Mouse (Mus musculus) megakaryocyte progenitor cell, adult 5-6 weeks (primary cell): ENCODE results near the gene Kidins220. TPM values are rescaled to one million over a fixed set of nuclear protein-coding genes. Genes with fewer than 3 reads are reported as not detected.

Experiments used
- ATAC-seq: replicated peaks from 2 replicates; pipeline ENCODE4 v1.8.0; 2016; ENCODE audit warnings: mild to moderate bottlenecking, moderate TSS enrichment, inconsistent platforms; ENCODE audit not compliant: poor library complexity
- total RNA-seq, 2 experiments: library from RNA; stranded (forward) in 1 of 2; stranded (reverse) in 1 of 2; fragments of 157-497, 149-512 nt in 1 of 2; fragments of 200-1000 nt in 1 of 2; gene quantifications; 2 replicates each; pipeline versions ENCODE4 v1.2.3 to v1.2.4; 2015 to 2017

Gene Kidins220
- total RNA-seq, 2 experiments from 2014 or later = 29.4 to 48.5 TPM

DNA sequence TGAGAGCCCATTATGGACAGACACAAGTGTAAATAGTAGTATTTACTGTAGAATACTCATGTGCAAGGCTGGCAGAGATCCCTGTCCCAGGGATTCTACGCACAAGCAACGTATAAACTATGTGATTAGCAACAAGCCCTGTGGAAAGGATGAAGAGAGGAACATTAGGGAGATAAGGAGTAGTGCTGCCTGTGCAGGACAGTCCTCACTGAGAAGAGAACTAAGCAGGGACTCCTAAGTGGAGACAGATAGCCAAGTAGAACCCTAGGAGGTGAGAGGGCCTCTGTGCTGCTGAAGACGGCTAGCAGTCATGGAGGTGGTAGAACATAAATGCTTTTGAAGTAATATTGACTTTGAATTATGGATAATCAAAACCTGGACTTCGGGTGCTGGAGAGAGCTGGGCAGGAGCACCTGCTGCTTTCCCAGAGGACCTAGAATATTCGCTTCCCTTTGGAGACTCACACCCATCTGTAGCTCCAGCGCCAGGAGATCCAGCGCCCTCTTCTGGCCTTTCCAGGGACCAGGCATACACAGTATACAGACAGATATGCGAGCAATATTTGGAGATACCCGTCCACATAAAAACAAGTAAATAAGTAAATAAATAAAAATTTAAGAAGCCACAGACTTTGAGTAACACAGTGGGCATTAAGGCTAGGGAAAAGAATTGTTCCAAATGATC lies 50.3 kb downstream of the Kidins220 start:
- 0 out of 2 replicates have a peak, but pooled peaks have one; percentile 39 for ATAC-seq

GRCm38 (mm10) chr12:25026308-25026707 lies 51.6 kb downstream of the Kidins220 start:
- ATAC-seq = no peak

DNA sequence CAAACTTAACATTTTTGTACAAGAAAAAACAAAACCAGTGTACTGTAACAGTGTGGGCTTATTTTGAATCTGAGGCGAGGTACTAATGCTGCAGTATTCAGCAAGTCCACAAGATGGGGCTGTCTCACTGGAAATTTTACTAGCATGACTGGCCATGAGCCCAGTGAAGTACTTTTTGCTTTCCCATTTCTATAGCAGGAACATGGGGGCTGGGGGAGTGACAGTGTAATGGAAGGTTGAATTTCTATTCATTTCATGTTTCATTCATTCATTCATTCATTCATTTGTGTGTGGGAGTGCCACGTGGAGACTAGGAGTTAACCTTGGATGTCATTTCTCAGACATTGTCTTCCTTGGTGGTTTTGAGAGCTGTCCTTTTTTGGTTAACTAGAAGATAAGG lies 52.7 kb downstream of the Kidins220 start:
- ATAC-seq = peak; percentile 92

DNA sequence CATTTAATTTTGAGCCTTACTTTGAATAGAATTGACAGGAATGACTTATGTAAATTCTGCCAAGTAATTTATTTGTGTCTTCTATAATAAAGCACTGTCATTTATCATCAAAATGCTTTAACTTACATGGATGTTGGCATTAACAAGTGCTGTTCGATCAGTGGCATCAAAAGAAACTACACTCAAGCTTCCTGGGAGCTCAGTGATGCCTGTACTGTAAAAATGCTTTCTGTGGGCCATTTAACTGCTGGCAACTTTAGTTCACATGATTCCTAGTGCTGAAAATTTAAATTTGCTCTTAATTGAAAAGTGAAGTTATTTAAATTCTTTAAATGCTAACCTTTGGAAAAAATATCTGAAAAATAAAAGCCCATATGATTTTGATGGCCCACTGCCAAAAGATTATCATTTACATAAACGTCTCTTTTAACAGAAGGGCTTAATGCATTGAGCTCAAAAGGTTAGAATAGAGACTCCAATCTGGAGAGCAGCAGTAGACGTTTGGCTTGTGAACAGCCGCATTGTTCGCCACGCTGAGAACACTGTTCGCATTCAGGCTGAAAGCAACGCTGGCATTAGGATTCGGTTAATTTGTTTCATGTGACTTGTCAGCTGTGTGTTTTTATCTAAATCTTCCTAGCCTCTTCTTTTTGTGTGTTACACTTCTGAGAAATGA lies 59.1 kb downstream of the Kidins220 start:
- ATAC-seq = no peak

GRCm38 (mm10) chr12:25034338-25034953 lies 59.7 kb downstream of the Kidins220 start:
- no peak for ATAC-seq

DNA sequence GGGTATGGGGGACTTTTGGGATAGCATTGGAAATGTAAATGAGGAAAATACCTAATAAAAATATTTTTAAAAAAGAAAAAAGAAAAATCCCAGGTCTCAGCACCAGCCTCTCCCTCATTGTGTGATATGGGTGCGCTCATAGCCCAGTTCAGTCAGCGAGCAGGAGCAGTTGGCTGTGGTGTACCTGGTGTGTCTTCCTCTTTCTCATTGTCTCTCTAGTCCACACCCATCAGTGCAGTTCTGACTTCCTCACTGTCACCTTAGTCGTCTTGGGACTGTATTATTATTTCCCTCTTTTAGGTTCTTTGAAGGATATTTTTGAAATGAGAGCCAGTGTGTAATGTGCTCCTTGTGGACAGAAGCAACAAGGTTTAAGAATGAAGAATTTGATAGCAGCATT lies 61.3 kb downstream of the Kidins220 start:
- ATAC-seq = no peak

DNA sequence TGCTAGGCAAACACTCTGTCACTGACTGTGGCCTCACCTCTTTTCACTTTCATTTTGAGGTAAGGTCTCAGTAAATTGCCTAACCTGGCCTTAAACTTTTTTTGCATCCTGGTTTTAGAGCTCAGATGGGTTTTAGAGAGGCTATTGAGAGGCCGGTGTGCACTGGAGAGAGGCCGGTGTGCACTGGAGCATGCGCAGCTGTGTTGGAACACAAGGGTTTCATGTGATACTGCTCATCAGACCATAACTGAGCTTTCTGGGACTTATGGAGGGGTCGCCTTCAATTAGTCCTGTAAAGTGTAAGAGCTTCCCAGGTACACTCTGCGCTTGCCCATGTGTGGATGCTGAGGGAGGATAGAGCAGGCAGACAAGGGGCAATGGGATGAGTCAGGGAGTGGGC lies 62.5 kb downstream of the Kidins220 start:
- ATAC-seq = no peak

DNA sequence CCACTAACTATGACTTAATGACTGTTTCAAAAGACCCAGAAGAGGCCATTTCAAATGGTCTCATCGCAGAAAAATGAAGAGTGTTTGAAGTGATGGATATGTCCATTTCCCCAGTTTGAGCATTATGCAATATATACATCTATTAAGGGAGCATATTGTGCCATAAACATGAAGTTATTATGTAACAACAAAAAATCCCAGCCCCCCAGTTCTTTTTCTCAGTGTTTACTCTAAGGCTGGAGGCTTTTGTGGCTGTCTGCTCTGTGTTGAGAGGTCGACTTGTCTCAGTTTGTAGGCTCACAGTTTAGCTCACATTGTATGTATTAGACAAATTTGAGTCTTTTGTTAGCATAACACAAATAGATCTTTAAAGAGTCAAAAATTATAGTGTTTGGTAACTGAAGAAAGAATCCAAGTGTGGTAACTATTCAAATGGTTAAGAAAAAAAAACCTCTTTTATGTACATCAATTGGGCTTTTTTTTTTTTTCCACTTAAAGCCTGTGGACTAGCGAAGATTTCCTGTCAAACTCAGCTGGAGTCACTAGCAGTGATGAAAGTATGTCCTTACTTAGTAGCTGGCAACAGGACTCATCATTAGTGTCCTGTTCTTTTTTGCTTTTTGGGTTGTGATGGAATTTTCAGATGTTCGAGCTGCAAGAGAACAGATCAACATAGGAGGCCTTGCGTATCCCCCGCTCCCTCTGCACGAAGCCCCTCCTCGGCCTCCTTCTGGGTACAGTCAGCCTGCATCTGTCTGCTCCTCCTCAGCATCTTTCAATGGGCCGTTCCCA lies 63.2 kb downstream of the Kidins220 start:
- no peak for ATAC-seq

GRCm38 (mm10) chr12:25044056-25044455 lies 69.3 kb downstream of the Kidins220 start:
- no peak for ATAC-seq

DNA sequence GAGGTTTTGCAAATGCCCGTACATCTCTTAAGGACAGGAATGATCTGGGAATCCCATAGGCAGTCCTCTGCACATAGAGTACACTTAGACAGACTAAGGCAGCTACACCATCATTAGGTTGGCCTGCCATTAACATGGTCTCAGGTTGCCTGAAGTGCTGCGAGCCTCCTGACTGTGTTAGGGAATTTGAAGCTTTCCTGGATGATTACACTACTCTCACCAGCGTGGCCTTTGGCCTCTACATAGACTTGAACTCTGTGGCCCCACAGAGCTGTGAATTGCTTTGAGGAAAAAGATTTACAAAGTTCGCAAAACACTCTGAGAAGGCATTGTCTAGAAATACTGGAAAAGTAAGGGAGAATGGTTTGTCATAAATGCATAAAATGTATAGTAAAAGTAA lies 69.9 kb downstream of the Kidins220 start:
- ATAC-seq = no peak

DNA sequence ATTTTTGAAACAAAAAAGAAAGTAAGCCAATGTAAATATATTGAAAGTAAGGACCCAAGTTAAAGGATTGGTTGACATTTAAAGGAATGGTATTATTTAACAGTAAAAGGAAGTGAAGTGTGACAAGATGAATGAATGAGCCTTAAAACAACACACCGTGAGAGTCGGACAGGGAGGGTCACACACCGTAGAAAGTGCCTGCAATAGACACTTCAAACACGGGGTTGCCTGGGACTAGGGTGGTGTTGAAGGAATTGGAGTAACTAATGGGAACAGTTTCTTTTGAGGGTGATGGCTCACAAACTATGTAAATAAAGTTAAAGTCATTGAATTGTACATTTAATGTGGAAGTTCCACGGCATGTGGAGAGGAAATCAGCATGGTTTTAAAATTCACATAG lies 74.5 kb downstream of the Kidins220 start:
- no peak for ATAC-seq

DNA sequence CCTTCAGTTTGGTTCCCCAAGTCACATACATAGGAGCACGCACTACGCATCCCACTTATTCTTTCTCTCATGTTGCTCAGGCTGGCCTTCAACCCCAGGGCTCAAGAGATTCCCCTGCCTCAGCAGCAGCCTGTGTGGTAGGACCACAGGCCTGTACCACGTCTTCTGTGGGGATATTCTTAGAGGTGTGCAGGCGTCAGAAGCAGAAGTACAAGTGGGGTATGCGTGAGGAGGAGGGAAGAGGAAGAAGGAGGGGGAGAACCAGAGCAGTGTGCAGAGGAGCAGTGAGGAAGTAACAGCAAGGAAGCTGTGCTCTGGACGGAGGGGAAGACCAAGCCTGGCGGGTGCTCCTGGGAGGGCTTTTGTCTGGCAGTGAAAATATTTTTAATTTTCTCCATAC lies 79.8 kb downstream of the Kidins220 start:
- ATAC-seq = peak; percentile 98

DNA sequence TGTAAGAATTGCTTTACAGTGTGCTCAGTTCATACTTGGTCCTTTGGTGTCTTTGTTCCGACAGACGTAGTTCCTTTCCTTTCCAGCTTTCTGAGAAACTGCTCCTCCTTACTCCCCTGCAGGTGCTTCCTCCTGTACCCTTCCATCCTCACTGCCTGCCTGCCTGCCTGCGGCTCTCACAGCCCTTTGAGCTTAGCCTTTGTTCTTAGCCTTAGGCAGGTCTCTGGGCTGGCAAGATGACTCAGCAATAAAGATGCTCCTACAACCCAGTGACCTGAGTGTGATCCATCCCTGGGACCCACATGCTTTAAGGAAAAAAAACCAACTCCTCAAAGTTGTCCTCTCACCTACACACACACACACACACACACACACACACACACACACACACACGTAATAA lies 80.2 kb downstream of the Kidins220 start:
- peak; percentile 47; the same call in 1 of the 2 replicates for ATAC-seq

DNA sequence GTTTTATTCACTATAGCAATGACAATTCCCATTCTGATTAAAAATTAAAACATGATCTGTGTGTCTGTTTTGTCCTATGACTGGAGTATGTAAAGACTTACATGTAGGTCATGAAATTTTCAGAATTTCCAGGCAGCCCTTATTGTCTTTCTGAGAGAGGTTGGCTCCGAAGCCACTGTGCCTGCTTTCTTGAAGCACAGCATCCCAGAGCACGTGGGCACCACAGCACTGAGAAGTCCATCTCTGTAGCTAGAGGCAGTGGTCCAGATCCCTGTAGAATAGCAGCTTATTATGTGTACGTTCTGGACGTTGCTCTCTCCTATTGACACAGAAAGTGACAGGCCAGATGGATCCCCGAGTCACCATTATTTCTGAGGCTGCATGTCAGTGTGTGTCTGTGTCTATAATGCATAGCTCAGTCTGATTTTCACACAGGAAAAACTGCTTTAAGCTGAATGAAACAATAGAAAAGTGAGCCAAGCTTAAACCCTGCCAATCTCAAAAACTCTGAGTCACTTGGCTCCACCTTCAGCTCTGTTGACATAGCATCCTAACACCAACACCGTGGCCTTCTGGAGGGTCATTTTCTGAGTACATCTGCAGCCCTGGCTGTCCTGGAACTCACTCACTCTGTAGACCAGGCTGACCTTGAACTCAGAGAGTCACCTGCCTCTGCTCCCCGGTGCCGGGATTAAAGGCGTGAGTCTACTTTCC lies 84.9 kb downstream of the Kidins220 start:
- ATAC-seq = no peak

DNA sequence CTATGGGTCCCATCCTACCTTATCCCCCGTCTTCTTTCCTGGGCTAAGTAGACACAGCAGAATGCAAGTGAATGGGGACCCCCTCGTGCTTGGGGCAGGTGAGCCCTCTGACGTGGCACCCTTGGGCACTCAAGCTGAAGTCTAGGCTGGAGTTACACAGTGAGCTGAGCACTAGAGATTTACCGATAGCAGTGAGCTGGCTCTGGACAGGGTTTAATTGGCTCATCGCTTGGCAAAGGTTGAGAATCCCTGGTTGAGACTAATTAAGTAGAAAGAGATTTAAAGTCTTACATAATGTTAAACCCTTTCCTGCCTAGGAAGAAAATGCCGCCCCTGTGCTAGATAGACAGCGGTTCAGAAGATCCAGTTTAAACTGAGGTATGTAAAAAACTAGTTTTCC lies 86.2 kb downstream of the Kidins220 start:
- no peak for ATAC-seq

GRCm38 (mm10) chr12:25062264-25062663 lies 87.5 kb downstream of the Kidins220 start:
- ATAC-seq = no peak; the same call in 1 of the 2 replicates

DNA sequence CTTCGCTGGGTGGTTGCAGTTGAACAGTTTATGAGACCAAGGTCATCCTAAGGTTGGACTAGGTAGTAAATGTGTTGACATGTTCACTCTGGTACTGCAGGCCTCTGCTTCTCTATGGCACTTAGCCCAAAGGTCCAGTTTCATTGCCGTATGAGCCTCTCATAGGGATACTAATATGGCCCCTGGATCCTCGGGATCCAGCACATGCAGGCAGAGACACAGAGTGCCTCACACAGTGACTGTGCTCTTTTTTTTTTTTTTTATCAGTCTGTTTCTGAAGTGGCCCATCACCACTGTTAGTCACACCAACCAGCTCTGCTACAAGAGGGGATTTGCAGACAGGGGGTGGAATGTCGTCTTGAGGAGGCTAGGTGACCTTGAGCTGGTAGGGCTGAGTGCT lies 98.6 kb downstream of the Kidins220 start:
- no peak for ATAC-seq

DNA sequence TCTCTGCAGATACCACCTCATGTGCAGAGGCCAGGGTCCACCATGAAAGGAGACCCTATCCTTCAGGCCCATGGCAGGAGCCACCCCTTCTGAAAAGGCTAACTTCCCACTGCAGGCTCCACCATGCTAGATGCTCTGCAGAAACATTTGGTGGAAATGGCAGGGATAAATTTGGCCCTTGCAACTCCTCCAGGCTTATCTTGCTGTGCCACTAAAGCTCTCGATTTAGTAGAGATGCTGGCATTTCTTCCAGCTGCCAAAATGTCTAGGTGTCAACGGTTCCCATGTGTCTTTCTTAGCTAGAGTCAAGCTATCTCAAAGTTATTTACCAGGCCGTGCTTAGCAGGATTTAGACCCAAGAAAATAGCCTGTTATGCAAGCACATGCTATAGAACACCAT lies 99.6 kb downstream of the Kidins220 start:
- ATAC-seq = no peak

GRCm38 (mm10) chr12:25083260-25084178 lies 108.8 kb downstream of the Kidins220 start:
- no peak for ATAC-seq

- no peak for ATAC-seq
These were observed 112.2 kb downstream of the Kidins220 start for GRCm38 (mm10) chr12:25086966-25087365.
